Mouse (Mus musculus) heart, embryonic 11.5 days (tissue): ENCODE results near the gene Vps39. TPM values are rescaled to one million over a fixed set of nuclear protein-coding genes. Genes with fewer than 3 reads are reported as not detected.

Source experiments
- ATAC-seq: fragments of 200-750 bp; cut with Nextera tagmentation; replicated peaks from 2 replicates; pipeline ENCODE4 v1.8.0; 2017; ENCODE audit warnings: moderate library complexity; ENCODE audit not compliant: insufficient number of reproducible peaks, low FRiP score, low TSS enrichment
- H3K27ac ChIP-seq: fragments of 300-500 bp; sonication (generic); 2 replicates; pipeline ENCODE4 v1.5.1; 2014; ENCODE audit warnings: mild to moderate bottlenecking, low read depth, low read length
- H3K27me3 ChIP-seq: fragments of 300-500 bp; sonication (generic); 2 replicates; pipeline ENCODE4 v1.6.1; 2014; ENCODE audit warnings: mild to moderate bottlenecking, low read length, mixed read lengths; ENCODE audit not compliant: control insufficient read depth, insufficient read depth
- H3K36me3 ChIP-seq: fragments of 300-500 bp; sonication (generic); 2 replicates; pipeline ENCODE4 v1.6.1; 2014; ENCODE audit warnings: mild to moderate bottlenecking, low read length, moderate library complexity, mixed read lengths; ENCODE audit not compliant: control insufficient read depth, insufficient read depth
- H3K4me1 ChIP-seq: fragments of 300-500 bp; sonication (generic); 2 replicates; pipeline ENCODE4 v1.6.1; 2014; ENCODE audit warnings: low read length; ENCODE audit not compliant: control insufficient read depth, insufficient read depth
- H3K4me2 ChIP-seq: fragments of 300-500 bp; sonication (generic); 2 replicates; pipeline ENCODE4 v1.6.1; 2014; ENCODE audit warnings: mild to moderate bottlenecking, moderate library complexity
- H3K4me3 ChIP-seq: fragments of 300-500 bp; sonication (generic); 2 replicates; pipeline ENCODE4 v1.5.1; 2014; ENCODE audit warnings: low read depth, low read length
- H3K9ac ChIP-seq: fragments of 300-500 bp; sonication (generic); 2 replicates; pipeline ENCODE4 v1.6.1; 2014; ENCODE audit warnings: mild to moderate bottlenecking, low read depth, low read length, moderate library complexity
- H3K9me3 ChIP-seq: fragments of 300-500 bp; sonication (generic); replicated peaks from 2 replicates; pipeline ENCODE4 v1.6.1; 2016; ENCODE audit warnings: low read length; ENCODE audit not compliant: control insufficient read depth
- WGBS: fragments of 180-500 bp; shearing (Covaris S2); extraction: QIAGEN DNeasy Blood & Tissue Kit; methylation state at CpG from one replicate; pipeline ENCODE4 v1.1.7; 2014; ENCODE audit not compliant: insufficient replicate concordance; 5-methylcytosine and 5-hydroxymethylcytosine counted together
- polyA plus RNA-seq: library from polyadenylated mRNA; unstranded; fragments of >200 nt; fragmentation: Nextera tagmentation; extraction: Ambion mirVana; gene quantifications from 2 replicates; pipeline ENCODE4 v1.2.1, GENCODE M21; 2014

Vps39 gene
- polyA plus RNA-seq, 1 experiment from 2014 or later = 19.1 TPM

GRCm38 (mm10) chr2:120367416-120368207 lies 14.7 kb upstream of the Vps39 start:
- H3K4me2 ChIP-seq = no peak overlapping the region
- H3K4me3 ChIP-seq = no peak overlapping the region
- WGBS = 96% methylated on average over 4 of the region's 4 CpGs
- peaks cover 27% of the 10 kb centered on the region for H3K36me3 ChIP-seq
- no peaks in the 10 kb centered on the region for H3K27me3 ChIP-seq
- no peak overlapping the region for H3K27ac ChIP-seq
- no peak overlapping the region for H3K9ac ChIP-seq
- H3K4me1 ChIP-seq = no peaks in the 10 kb centered on the region
- H3K9me3 ChIP-seq = no peaks in the 10 kb centered on the region
- ATAC-seq = no peak

- H3K36me3 ChIP-seq = peaks cover 32% of the 10 kb centered on the region
- H3K27me3 ChIP-seq = no peaks in the 10 kb centered on the region
- H3K4me1 ChIP-seq = no peaks in the 10 kb centered on the region
- ATAC-seq = no peak
- H3K9ac ChIP-seq = no peak overlapping the region
- H3K27ac ChIP-seq = no peak overlapping the region
- H3K4me2 ChIP-seq = no peak overlapping the region
- no peaks in the 10 kb centered on the region for H3K9me3 ChIP-seq
- H3K4me3 ChIP-seq = no peak overlapping the region
- 93% methylated on average over 3 of the region's 3 CpGs for WGBS
Observed at GRCm38 (mm10) chr2:120366501-120366900, 13.6 kb upstream of the Vps39 start.

- WGBS = 91% methylated on average over 1 of the region's 1 CpGs
- Histone ChIP-seq H3K27me3 (no peaks in the 10 kb centered on the region), H3K4me3 (no peak overlapping the region), H3K36me3 (peaks cover 19% of the 10 kb centered on the region), H3K9me3 (no peaks in the 10 kb centered on the region), H3K27ac (no peak overlapping the region), H3K9ac (no peak overlapping the region), H3K4me1 (no peaks in the 10 kb centered on the region), H3K4me2 (no peak overlapping the region)
- no peak for ATAC-seq
Observed at GRCm38 (mm10) chr2:120360425-120360824, 7.5 kb upstream of the Vps39 start.

- no peak overlapping the region for H3K27ac ChIP-seq
- no peaks in the 10 kb centered on the region for H3K9me3 ChIP-seq
- H3K4me1 ChIP-seq = peaks cover 13% of the 10 kb centered on the region
- no peaks in the 10 kb centered on the region for H3K27me3 ChIP-seq
- H3K4me3 ChIP-seq = no peak overlapping the region
- H3K4me2 ChIP-seq = no peak overlapping the region; the same call in 1 of the 2 replicates
- no peak overlapping the region for H3K9ac ChIP-seq
- ATAC-seq = no peak
- peaks cover 18% of the 10 kb centered on the region for H3K36me3 ChIP-seq
- WGBS = 59% methylated on average over 5 of the region's 5 CpGs
Observed at GRCm38 (mm10) chr2:120351321-120351720, 1.6 kb downstream of the Vps39 start.

- H3K27ac ChIP-seq = no peak overlapping the region
- peaks cover 4% of the 10 kb centered on the region for H3K36me3 ChIP-seq
Observed at GRCm38 (mm10) chr2:120348120-120348519, 4.8 kb downstream of the Vps39 start.

GRCm38 (mm10) chr2:120341741-120342140 lies 11.2 kb downstream of the Vps39 start:
- Histone ChIP-seq H3K9ac (no peak overlapping the region), H3K4me2 (no peak overlapping the region), H3K27ac (no peak overlapping the region), H3K9me3 (no peaks in the 10 kb centered on the region), H3K27me3 (no peaks in the 10 kb centered on the region), H3K4me3 (no peak overlapping the region), H3K4me1 (no peaks in the 10 kb centered on the region), H3K36me3 (peaks cover 11% of the 10 kb centered on the region)
- 95% methylated on average over 1 of the region's 1 CpGs for WGBS
- no peak for ATAC-seq

More at GRCm38 (mm10) chr2:120348120-120348519, 4.8 kb downstream of the Vps39 start:
- no peak for ATAC-seq
- Histone ChIP-seq H3K4me2 (no peak overlapping the region), H3K4me1 (peaks cover 13% of the 10 kb centered on the region), H3K9me3 (no peaks in the 10 kb centered on the region), H3K27me3 (no peaks in the 10 kb centered on the region), H3K9ac (no peak overlapping the region), H3K4me3 (no peak overlapping the region)
- 68% methylated on average over 9 of the region's 9 CpGs for WGBS

- Histone ChIP-seq H3K4me1 (no peaks in the 10 kb centered on the region), H3K36me3 (peaks cover 17% of the 10 kb centered on the region), H3K9me3 (no peaks in the 10 kb centered on the region), H3K27me3 (no peaks in the 10 kb centered on the region), H3K27ac (no peak overlapping the region), H3K9ac (no peak overlapping the region), H3K4me2 (no peak overlapping the region), H3K4me3 (no peak overlapping the region)
- ATAC-seq = no peak
- WGBS = 77% methylated on average over 2 of the region's 2 CpGs
Observed at GRCm38 (mm10) chr2:120337886-120338285, 15.1 kb downstream of the Vps39 start.

- Histone ChIP-seq H3K4me3 (no peak overlapping the region), H3K9me3 (no peaks in the 10 kb centered on the region), H3K4me2 (no peak overlapping the region), H3K27me3 (no peaks in the 10 kb centered on the region), H3K4me1 (no peaks in the 10 kb centered on the region), H3K27ac (no peak overlapping the region), H3K9ac (no peak overlapping the region), H3K36me3 (peaks cover 20% of the 10 kb centered on the region; the same call in 1 of the 2 replicates)
- WGBS = 92% methylated on average over 4 of the region's 4 CpGs
- ATAC-seq = no peak
Observed at GRCm38 (mm10) chr2:120331575-120331974, 21.4 kb downstream of the Vps39 start.

- Histone ChIP-seq H3K9me3 (no peaks in the 10 kb centered on the region), H3K4me2 (no peak overlapping the region), H3K4me1 (no peaks in the 10 kb centered on the region), H3K36me3 (peaks cover 5% of the 10 kb centered on the region; the same call in 1 of the 2 replicates), H3K27ac (no peak overlapping the region), H3K4me3 (no peak overlapping the region), H3K9ac (no peak overlapping the region), H3K27me3 (no peaks in the 10 kb centered on the region)
- 72% methylated on average over 4 of the region's 4 CpGs for WGBS
- ATAC-seq = no peak
Observed at GRCm38 (mm10) chr2:120315077-120315476, 37.9 kb downstream of the Vps39 start.
